Comparison of ENCODE assay signal across 24 mouse cellular contexts in the genomic region with DNA sequence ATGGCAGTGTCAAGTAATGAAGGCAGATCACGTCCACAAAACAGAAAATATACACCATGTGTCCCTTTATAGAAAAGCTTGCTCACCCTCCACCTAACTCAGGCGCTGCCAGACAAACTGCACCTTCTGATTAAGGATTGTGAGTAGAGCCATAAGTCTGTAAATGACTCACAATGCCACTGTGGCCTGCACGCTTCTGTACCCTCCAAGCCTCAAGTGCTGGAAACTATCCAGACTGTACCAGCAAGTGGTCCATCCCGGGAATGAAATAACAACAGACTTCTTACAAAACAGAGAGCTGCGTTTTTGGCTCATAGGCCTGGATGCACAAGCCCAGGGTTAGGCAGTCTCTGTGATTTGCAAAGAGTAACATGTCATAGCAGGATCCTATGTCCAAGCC.
"Had no signal": no experiment of that assay in that cellular context is flagged by ENCODE, and none has a peak within 500 bp of the region (broad histone marks: within the 10 kb centered on the region; RNA-seq: fewer than 3 reads in every experiment).

No protein-coding gene starts in this region.

- H3K27ac ChIP-seq: heart, embryonic 10.5 days; hindbrain, embryonic 13.5 days; hindbrain, postnatal 0 days; kidney, embryonic 15.5 days; kidney, postnatal 0 days; limb, embryonic 13.5 days; limb, embryonic 15.5 days; liver, embryonic 12.5 days; liver, embryonic 14.5 days had no signal

- H3K4me2 ChIP-seq: heart, embryonic 12.5 days; hindbrain, embryonic 13.5 days; kidney, embryonic 15.5 days; limb, embryonic 13.5 days; limb, embryonic 15.5 days; liver, embryonic 12.5 days had no signal

- H3K9ac ChIP-seq: heart, embryonic 12.5 days; hindbrain, embryonic 13.5 days; kidney, embryonic 15.5 days; limb, embryonic 13.5 days; limb, embryonic 15.5 days; liver, embryonic 12.5 days; liver, embryonic 14.5 days had no signal

- H3K4me3 ChIP-seq: heart, embryonic 10.5 days; heart, embryonic 12.5 days; hindbrain, embryonic 13.5 days; kidney, embryonic 15.5 days; limb, embryonic 13.5 days; limb, embryonic 15.5 days; liver, embryonic 12.5 days had no signal

- H3K27me3 ChIP-seq: heart, embryonic 12.5 days; hindbrain, embryonic 13.5 days; kidney, embryonic 15.5 days; limb, embryonic 13.5 days; limb, embryonic 15.5 days; liver, embryonic 12.5 days had no signal

- H3K9me3 ChIP-seq: heart, embryonic 10.5 days; heart, embryonic 12.5 days; hindbrain, embryonic 13.5 days; kidney, embryonic 15.5 days; limb, embryonic 13.5 days; limb, embryonic 15.5 days; liver, embryonic 12.5 days had no signal

- DNase-seq: gastrocnemius, postnatal 14 days; gastrocnemius, postnatal 36 days; heart, adult 18-20 months; heart, postnatal 10 days; heart, postnatal 36 days; kidney, adult 11 months; kidney, adult 2 months; kidney, adult 9 months; kidney, postnatal 14 days; kidney, postnatal 36 days; layer of hippocampus, adult 9-11 months; layer of hippocampus, postnatal 36 days; left cerebral cortex, postnatal 4 days had no signal

- ATAC-seq: hindbrain, postnatal 0 days; intestine, embryonic 16.5 days; liver, embryonic 12.5 days had no signal
